Mouse (Mus musculus): Measurements from ENCODE around the gene Map1a. TPM values are rescaled to one million over a fixed set of nuclear protein-coding genes. Genes with fewer than 3 reads are reported as not detected.

Map1a gene
- polyA plus RNA-seq, 1 experiment = 1.1 TPM

DNA sequence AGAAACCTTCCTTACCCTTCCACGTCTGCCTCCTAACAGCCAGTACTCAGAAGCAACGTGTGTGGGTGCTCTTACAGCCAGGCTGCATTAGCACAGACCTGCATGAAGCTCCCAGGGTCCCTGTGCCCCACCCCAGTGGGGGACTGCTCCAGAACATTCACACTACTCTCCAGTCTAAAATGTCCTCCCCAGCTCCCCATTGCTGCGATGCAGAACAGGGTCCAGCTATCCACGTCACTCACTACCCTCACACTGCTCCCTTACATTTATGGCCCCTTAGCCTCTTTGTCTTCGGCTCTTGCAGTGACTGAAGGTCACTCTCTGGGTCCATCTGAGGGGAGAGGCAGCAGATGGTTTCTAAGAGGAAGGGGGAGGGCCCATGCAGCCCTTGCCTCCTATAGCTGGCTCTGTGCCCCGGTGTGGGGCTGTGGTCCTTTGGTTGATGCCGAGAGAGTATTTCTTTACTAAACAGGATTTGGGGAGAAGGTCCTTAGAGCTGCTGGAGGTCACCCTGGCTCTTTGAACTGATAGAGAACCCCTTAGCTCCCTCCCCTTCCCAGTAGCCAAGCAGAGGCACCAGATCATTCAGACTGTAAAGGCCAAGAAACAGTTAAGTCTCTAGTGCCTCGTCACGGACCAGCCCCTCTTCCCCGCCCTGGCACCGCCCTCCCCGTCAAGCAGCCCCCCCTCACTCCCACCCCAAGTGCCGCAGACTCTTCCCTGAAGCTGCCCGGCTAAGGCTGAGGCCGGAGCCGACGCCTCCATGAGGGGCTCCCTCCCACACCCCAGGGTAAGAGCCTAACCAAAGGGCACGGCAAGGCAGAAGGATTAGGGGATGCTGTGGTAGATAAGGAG, 5.6 kb downstream of the Map1a start:
- no peak for TF ChIP-seq CTCF (IDR thresholded peaks at IDR 0.05; ENCODE audit: borderline replicate concordance, control insufficient read depth, extremely low read depth, insufficient read depth, low read length, poor library complexity)
- TF ChIP-seq POLR2A (IDR thresholded peaks at IDR 0.05; ENCODE audit: control insufficient read depth, extremely low read depth, insufficient read depth, low read length, poor library complexity) = no peak
- no peak overlapping the region for H3K4me3 ChIP-seq (ENCODE audit: control insufficient read depth, insufficient read depth, low read length)
- H3K27me3 ChIP-seq (ENCODE audit: control insufficient read depth, insufficient read depth, low read length) = peaks cover 22% of the 10 kb centered on the region
- DNase-seq = peak; percentile 5
- no peaks in the 10 kb centered on the region for H3K36me3 ChIP-seq (ENCODE audit: control insufficient read depth, insufficient read depth, low read length)
- 7% methylated on average over 18 of the region's 18 CpGs for WGBS
- no peak overlapping the region for H3K27ac ChIP-seq (ENCODE audit: control insufficient read depth, insufficient read depth, low read length)
- H3K4me1 ChIP-seq (replicated peaks; ENCODE audit: control insufficient read depth, insufficient read depth, low read length) = peaks cover 30% of the 10 kb centered on the region

DNA sequence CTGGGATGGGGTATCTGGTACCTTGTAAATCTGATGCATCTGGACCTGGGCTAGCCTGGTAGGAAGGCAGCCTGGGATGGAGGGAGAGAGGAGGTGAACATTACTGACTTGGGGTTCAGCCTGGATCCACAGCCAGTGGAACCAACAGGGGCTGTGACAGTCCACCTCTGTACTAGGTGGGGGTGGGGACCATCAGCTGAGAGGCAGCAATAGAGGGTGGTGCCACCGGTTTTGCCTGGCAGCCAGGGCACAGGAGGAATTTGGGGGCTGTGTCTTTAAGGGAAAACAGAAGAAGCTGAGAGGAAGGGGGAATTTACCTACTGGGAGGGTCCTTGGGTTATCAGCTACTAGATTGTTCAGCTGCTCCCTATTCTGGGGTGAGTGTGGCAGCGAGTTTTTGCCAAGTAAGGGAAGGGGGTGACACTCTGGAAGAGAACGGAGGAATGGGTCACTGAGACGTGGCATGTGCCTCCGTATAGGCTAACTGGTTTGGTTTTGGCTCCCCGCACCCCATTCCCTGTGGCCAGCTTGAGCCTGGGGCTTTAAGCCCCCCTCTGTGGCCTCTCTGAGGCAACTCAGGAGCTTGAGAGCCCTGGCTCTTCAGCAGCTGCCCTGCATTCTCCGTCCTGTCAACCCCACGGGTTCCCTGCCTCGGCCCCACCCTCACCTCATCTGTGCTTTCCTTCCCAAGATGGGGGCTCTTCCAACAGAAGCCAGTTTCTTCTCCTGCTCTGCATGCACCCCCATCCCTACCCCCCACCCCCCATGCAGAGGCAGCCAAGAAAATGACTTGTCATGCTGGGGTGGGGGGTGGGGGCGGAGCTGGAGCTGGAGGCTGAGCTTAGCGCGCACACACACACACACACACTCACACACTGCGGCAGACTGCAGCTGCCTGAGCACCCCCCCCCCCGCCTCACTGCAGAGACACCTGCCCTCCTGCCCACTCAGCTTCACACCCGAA, 6.5 kb downstream of the Map1a start:
- 1% methylated on average over 15 of the region's 15 CpGs for WGBS
- H3K27ac ChIP-seq (ENCODE audit: control insufficient read depth, insufficient read depth, low read length) = no peak overlapping the region
- H3K4me1 ChIP-seq (replicated peaks; ENCODE audit: control insufficient read depth, insufficient read depth, low read length) = peaks cover 27% of the 10 kb centered on the region
- peak; percentile 37 for DNase-seq
- no peak for TF ChIP-seq CTCF (IDR thresholded peaks at IDR 0.05; ENCODE audit: borderline replicate concordance, control insufficient read depth, extremely low read depth, insufficient read depth, low read length, poor library complexity)
- TF ChIP-seq POLR2A (IDR thresholded peaks at IDR 0.05; ENCODE audit: control insufficient read depth, extremely low read depth, insufficient read depth, low read length, poor library complexity) = no peak
- H3K27me3 ChIP-seq (ENCODE audit: control insufficient read depth, insufficient read depth, low read length) = peaks cover 22% of the 10 kb centered on the region
- H3K4me3 ChIP-seq (ENCODE audit: control insufficient read depth, insufficient read depth, low read length) = peak overlapping the region; percentile 2; the same call in 1 of the 2 replicates
- H3K36me3 ChIP-seq (ENCODE audit: control insufficient read depth, insufficient read depth, low read length) = no peaks in the 10 kb centered on the region

DNA sequence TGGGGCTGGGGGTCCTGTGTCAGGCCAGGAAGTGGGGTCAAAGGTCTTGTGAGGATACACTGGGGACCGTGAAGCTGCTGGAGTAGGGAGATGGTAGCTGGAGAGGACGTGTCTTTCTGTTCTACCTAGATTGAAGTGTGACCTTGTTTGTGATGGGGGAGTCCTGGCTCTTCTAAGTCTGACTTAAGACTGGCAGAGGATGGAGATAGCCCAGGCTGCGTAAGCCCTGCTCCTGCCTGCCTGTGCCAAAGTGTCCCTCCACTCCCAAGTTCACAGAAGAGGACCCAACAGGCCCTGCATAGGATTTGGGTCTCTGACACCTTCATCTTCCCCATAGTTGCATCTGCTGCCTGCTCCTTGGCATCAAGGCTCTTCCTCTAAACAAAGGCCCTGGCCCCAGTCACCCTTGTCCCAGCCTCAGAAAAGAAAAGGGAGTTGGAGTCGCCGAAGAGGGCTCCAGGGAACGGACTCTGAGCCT, 7.4 kb downstream of the Map1a start:
- 40% methylated on average over 6 of the region's 6 CpGs for WGBS
- no peak for DNase-seq
- TF ChIP-seq POLR2A (IDR thresholded peaks at IDR 0.05; ENCODE audit: control insufficient read depth, extremely low read depth, insufficient read depth, low read length, poor library complexity) = no peak
- no peak for TF ChIP-seq CTCF (IDR thresholded peaks at IDR 0.05; ENCODE audit: borderline replicate concordance, control insufficient read depth, extremely low read depth, insufficient read depth, low read length, poor library complexity)
- H3K4me3 ChIP-seq (ENCODE audit: control insufficient read depth, insufficient read depth, low read length) = no peak overlapping the region
- H3K4me1 ChIP-seq (replicated peaks; ENCODE audit: control insufficient read depth, insufficient read depth, low read length) = peaks cover 27% of the 10 kb centered on the region
- no peaks in the 10 kb centered on the region for H3K36me3 ChIP-seq (ENCODE audit: control insufficient read depth, insufficient read depth, low read length)
- H3K27me3 ChIP-seq (ENCODE audit: control insufficient read depth, insufficient read depth, low read length) = peaks cover 22% of the 10 kb centered on the region
- no peak overlapping the region for H3K27ac ChIP-seq (ENCODE audit: control insufficient read depth, insufficient read depth, low read length)

GRCm38 (mm10) chr2:121297701-121298100, 8.3 kb downstream of the Map1a start:
- no peaks in the 10 kb centered on the region for H3K36me3 ChIP-seq (ENCODE audit: control insufficient read depth, insufficient read depth, low read length)
- 23% methylated on average over 9 of the region's 9 CpGs for WGBS
- DNase-seq = no peak
- H3K27ac ChIP-seq (ENCODE audit: control insufficient read depth, insufficient read depth, low read length) = no peak overlapping the region
- TF ChIP-seq POLR2A (IDR thresholded peaks at IDR 0.05; ENCODE audit: control insufficient read depth, extremely low read depth, insufficient read depth, low read length, poor library complexity) (no peak), CTCF (IDR thresholded peaks at IDR 0.05; ENCODE audit: borderline replicate concordance, control insufficient read depth, extremely low read depth, insufficient read depth, low read length, poor library complexity) (no peak)
- H3K4me1 ChIP-seq (replicated peaks; ENCODE audit: control insufficient read depth, insufficient read depth, low read length) = peaks cover 27% of the 10 kb centered on the region
- no peak overlapping the region for H3K4me3 ChIP-seq (ENCODE audit: control insufficient read depth, insufficient read depth, low read length)
- peaks cover 22% of the 10 kb centered on the region for H3K27me3 ChIP-seq (ENCODE audit: control insufficient read depth, insufficient read depth, low read length)

GRCm38 (mm10) chr2:121298131-121298530, 8.7 kb downstream of the Map1a start:
- no peak for DNase-seq
- H3K4me3 ChIP-seq (ENCODE audit: control insufficient read depth, insufficient read depth, low read length) = no peak overlapping the region
- H3K27ac ChIP-seq (ENCODE audit: control insufficient read depth, insufficient read depth, low read length) = no peak overlapping the region
- WGBS = 16% methylated on average over 8 of the region's 8 CpGs
- peaks cover 22% of the 10 kb centered on the region for H3K27me3 ChIP-seq (ENCODE audit: control insufficient read depth, insufficient read depth, low read length)
- H3K36me3 ChIP-seq (ENCODE audit: control insufficient read depth, insufficient read depth, low read length) = no peaks in the 10 kb centered on the region
- H3K4me1 ChIP-seq (replicated peaks; ENCODE audit: control insufficient read depth, insufficient read depth, low read length) = peaks cover 27% of the 10 kb centered on the region
- TF ChIP-seq POLR2A (IDR thresholded peaks at IDR 0.05; ENCODE audit: control insufficient read depth, extremely low read depth, insufficient read depth, low read length, poor library complexity) = no peak
- no peak for TF ChIP-seq CTCF (IDR thresholded peaks at IDR 0.05; ENCODE audit: borderline replicate concordance, control insufficient read depth, extremely low read depth, insufficient read depth, low read length, poor library complexity)

- Histone ChIP-seq H3K36me3 (ENCODE audit: control insufficient read depth, insufficient read depth, low read length) (no peaks in the 10 kb centered on the region), H3K4me1 (replicated peaks; ENCODE audit: control insufficient read depth, insufficient read depth, low read length) (peaks cover 24% of the 10 kb centered on the region), H3K27me3 (ENCODE audit: control insufficient read depth, insufficient read depth, low read length) (peaks cover 21% of the 10 kb centered on the region), H3K4me3 (ENCODE audit: control insufficient read depth, insufficient read depth, low read length) (no peak overlapping the region), H3K27ac (ENCODE audit: control insufficient read depth, insufficient read depth, low read length) (no peak overlapping the region)
- no peak for DNase-seq
- WGBS = 88% methylated on average over 17 of the region's 17 CpGs
- no peak for TF ChIP-seq POLR2A (IDR thresholded peaks at IDR 0.05; ENCODE audit: control insufficient read depth, extremely low read depth, insufficient read depth, low read length, poor library complexity)
- TF ChIP-seq CTCF (IDR thresholded peaks at IDR 0.05; ENCODE audit: borderline replicate concordance, control insufficient read depth, extremely low read depth, insufficient read depth, low read length, poor library complexity) = no peak
Observed at GRCm38 (mm10) chr2:121299471-121299870, 10.1 kb downstream of the Map1a start.

Data from thymus, adult 2 months (tissue).